Mouse (Mus musculus): ENCODE data around the gene Spg7. TPM values are rescaled to one million over a fixed set of nuclear protein-coding genes. Genes with fewer than 3 reads are reported as not detected.

Spg7 gene
- total RNA-seq (2023; ENCODE audit: inconsistent age) = 66.4 to 77.6 TPM (median 72.2 TPM) in 4 replicates

GRCm38 (mm10) chr8:123062721-123063120 lies at the start of gene Spg7:
Gene Spg7 (plus strand): TSS chr8:123062942.

GRCm38 (mm10) chr8:123042158-123042973 lies 20.4 kb upstream of the Spg7 start, which contains the start of gene Ankrd11:
Gene Ankrd11 (minus strand): TSS chr8:123042277.

GRCm38 (mm10) chr8:123101735-123102685 lies 39.3 kb downstream of the Spg7 start, which contains the start of gene Rpl13:
Gene Rpl13 (plus strand): TSS chr8:123102350.

GRCm38 (mm10) chr8:123117127-123117731 lies 54.5 kb downstream of the Spg7 start, which contains the start of gene Cpne7:
Gene Cpne7 (plus strand): TSS chr8:123117374.

Other genes starting within 250 kb of the Spg7 start
- 0.16 TPM in 1 of 4 replicates, not detected in the others for gene Cdh15, start 215.0 kb upstream of the Spg7 start, total RNA-seq (2023; ENCODE audit: inconsistent age)
- gene Ankrd11, start 20.7 kb upstream of the Spg7 start, total RNA-seq (2023; ENCODE audit: inconsistent age) = 237 to 258 TPM (median 251 TPM) in 4 replicates
- gene Rpl13, start 39.4 kb downstream of the Spg7 start, total RNA-seq (2023; ENCODE audit: inconsistent age) = 1,462 to 1,535 TPM (median 1,482 TPM) in 4 replicates
- gene Cpne7, start 54.4 kb downstream of the Spg7 start, total RNA-seq (2023; ENCODE audit: inconsistent age) = not detected in 4 replicates
- not detected in 4 replicates for gene Sult5a1, start 95.4 kb downstream of the Spg7 start, total RNA-seq (2023; ENCODE audit: inconsistent age)
- gene Dpep1, start 123.3 kb downstream of the Spg7 start, total RNA-seq (2023; ENCODE audit: inconsistent age) = not detected in 4 replicates
- 66.8 to 158 TPM (median 72.6 TPM) in 4 replicates for gene Chmp1a, start 149.8 kb downstream of the Spg7 start, total RNA-seq (2023; ENCODE audit: inconsistent age)
- 0.12 to 0.19 TPM in 2 of 4 replicates, not detected in the others for gene Spata33, start 149.9 kb downstream of the Spg7 start, total RNA-seq (2023; ENCODE audit: inconsistent age)
- 60.9 to 68.8 TPM (median 67.4 TPM) in 4 replicates for gene Cdk10, start 161.9 kb downstream of the Spg7 start, total RNA-seq (2023; ENCODE audit: inconsistent age)
- 13.4 to 14.4 TPM (median 13.8 TPM) in 4 replicates for gene Spata2l, start 173.3 kb downstream of the Spg7 start, total RNA-seq (2023; ENCODE audit: inconsistent age)
- 29.1 to 40.7 TPM (median 32.4 TPM) in 4 replicates for gene Zfp276, start 191.3 kb downstream of the Spg7 start, total RNA-seq (2023; ENCODE audit: inconsistent age)
- gene Vps9d1, start 191.4 kb downstream of the Spg7 start, total RNA-seq (2023; ENCODE audit: inconsistent age) = 37.3 to 41.9 TPM (median 38.8 TPM) in 4 replicates